Mouse (Mus musculus): ENCODE measurements around the gene Arhgap33. TPM values are rescaled to one million over a fixed set of nuclear protein-coding genes. Genes with fewer than 3 reads are reported as not detected.
A peak's percentile ranks its signal among the peaks of the same experiment; 100 is the strongest.
"Not testable (repeated sequence)": the region's sequence is repeated elsewhere in the genome, so short reads cannot be mapped to it uniquely, and the experiment has no call there.

Gene Arhgap33
- polyA plus RNA-seq, 1 experiment from 2014 or later: 11.5 TPM

- DNase-seq (ENCODE audit: low spot score) (peak; percentile 51), ATAC-seq (replicated peaks; ENCODE audit: insufficient number of reproducible peaks, low FRiP score, low TSS enrichment, low read depth) (0 out of 2 replicates have a peak, but pooled peaks have one; percentile 15)
- peak overlapping the region; percentile 34 for H3K4me2 ChIP-seq (ENCODE audit: low read depth, low read length)
- no peaks in the 10 kb centered on the region for H3K9me3 ChIP-seq (replicated peaks; ENCODE audit: control insufficient read depth, low read length)
- WGBS: 7% methylated on average over 32 of the region's 32 CpGs
- H3K27me3 ChIP-seq (ENCODE audit: control insufficient read depth, insufficient read depth, low read length): no peaks in the 10 kb centered on the region
- no peaks in the 10 kb centered on the region for H3K4me1 ChIP-seq (ENCODE audit: control insufficient read depth, insufficient read depth, low read length)
- H3K27ac ChIP-seq (replicated peaks; ENCODE audit: low read depth, low read length): no peak overlapping the region
- H3K4me3 ChIP-seq (ENCODE audit: low read depth, low read length): peak overlapping the region; percentile 18
- no peak overlapping the region for H3K9ac ChIP-seq (replicated peaks; ENCODE audit: low read length)
- H3K36me3 ChIP-seq (replicated peaks; ENCODE audit: control insufficient read depth, insufficient read depth, low read depth, low read length): no peaks in the 10 kb centered on the region
These were observed 57.2 kb downstream of the Arhgap33 start for GRCm38 (mm10) chr7:30477415-30478381.

DNA sequence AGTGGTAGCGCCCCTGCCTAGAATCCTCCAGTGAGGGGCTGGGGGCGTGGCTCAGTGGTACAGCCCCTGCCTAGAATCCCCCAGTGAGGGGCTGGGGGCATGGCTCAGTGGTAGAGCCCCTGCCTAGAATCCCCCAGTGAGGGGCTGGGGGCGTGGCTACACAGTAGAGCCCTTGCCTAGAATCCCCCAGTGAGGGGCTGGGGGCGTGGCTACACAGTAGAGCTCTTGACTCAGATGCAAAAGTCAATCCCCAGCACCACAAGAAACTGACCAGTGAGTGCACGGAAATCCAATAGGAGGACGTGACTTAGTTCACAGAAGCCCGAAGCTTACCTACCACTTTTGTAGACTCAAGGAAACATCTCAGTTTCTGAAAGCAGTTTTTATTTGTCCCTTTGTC lies 58.7 kb downstream of the Arhgap33 start:
- not testable (repeated sequence) for H3K27me3 ChIP-seq (ENCODE audit: control insufficient read depth, insufficient read depth, low read length); H3K4me1 ChIP-seq (ENCODE audit: control insufficient read depth, insufficient read depth, low read length); H3K9ac ChIP-seq (replicated peaks; ENCODE audit: low read length); H3K27ac ChIP-seq (replicated peaks; ENCODE audit: low read depth, low read length); H3K9me3 ChIP-seq (replicated peaks; ENCODE audit: control insufficient read depth, low read length); ATAC-seq (replicated peaks; ENCODE audit: insufficient number of reproducible peaks, low FRiP score, low TSS enrichment, low read depth); H3K4me2 ChIP-seq (ENCODE audit: low read depth, low read length); H3K36me3 ChIP-seq (replicated peaks; ENCODE audit: control insufficient read depth, insufficient read depth, low read depth, low read length); DNase-seq (ENCODE audit: low spot score); H3K4me3 ChIP-seq (ENCODE audit: low read depth, low read length)
- WGBS: 89% methylated on average over 7 of the region's 7 CpGs

DNA sequence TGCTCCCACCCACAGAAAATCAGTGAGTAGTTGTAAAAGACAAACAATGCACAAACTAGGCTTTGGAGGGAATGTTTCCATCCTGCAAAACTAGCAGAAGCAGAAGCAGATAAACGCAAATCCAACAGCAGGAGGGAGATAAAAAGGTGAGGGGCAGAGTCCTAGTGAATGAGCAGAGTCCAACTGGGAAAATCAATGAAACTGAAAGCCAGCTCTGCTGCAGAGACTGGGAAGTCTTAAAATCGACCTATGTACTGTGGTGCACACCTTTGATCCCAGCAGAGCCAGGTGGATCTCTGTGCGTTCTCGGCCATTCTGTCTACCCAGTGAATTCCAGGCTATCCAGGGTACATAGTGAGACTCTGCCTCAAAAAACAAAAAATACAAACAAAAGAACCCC lies 59.9 kb downstream of the Arhgap33 start:
- WGBS: 77% methylated on average over 4 of the region's 4 CpGs
- ATAC-seq (replicated peaks; ENCODE audit: insufficient number of reproducible peaks, low FRiP score, low TSS enrichment, low read depth): no peak
- H3K27ac ChIP-seq (replicated peaks; ENCODE audit: low read depth, low read length): no peak overlapping the region
- H3K4me1 ChIP-seq (ENCODE audit: control insufficient read depth, insufficient read depth, low read length): no peaks in the 10 kb centered on the region
- H3K36me3 ChIP-seq (replicated peaks; ENCODE audit: control insufficient read depth, insufficient read depth, low read depth, low read length): no peaks in the 10 kb centered on the region
- no peak overlapping the region for H3K4me3 ChIP-seq (ENCODE audit: low read depth, low read length)
- no peaks in the 10 kb centered on the region for H3K9me3 ChIP-seq (replicated peaks; ENCODE audit: control insufficient read depth, low read length)
- H3K9ac ChIP-seq (replicated peaks; ENCODE audit: low read length): no peak overlapping the region
- H3K27me3 ChIP-seq (ENCODE audit: control insufficient read depth, insufficient read depth, low read length): no peaks in the 10 kb centered on the region
- DNase-seq (ENCODE audit: low spot score): no peak
- no peak overlapping the region for H3K4me2 ChIP-seq (ENCODE audit: low read depth, low read length)

- Histone ChIP-seq H3K9ac (replicated peaks; ENCODE audit: low read length) (no peak overlapping the region), H3K27ac (replicated peaks; ENCODE audit: low read depth, low read length) (no peak overlapping the region), H3K4me3 (ENCODE audit: low read depth, low read length) (no peak overlapping the region), H3K27me3 (ENCODE audit: control insufficient read depth, insufficient read depth, low read length) (peaks cover 5% of the 10 kb centered on the region), H3K4me1 (ENCODE audit: control insufficient read depth, insufficient read depth, low read length) (peaks cover under 1% of the 10 kb centered on the region; the same call in 1 of the 2 replicates), H3K4me2 (ENCODE audit: low read depth, low read length) (no peak overlapping the region), H3K9me3 (replicated peaks; ENCODE audit: control insufficient read depth, low read length) (no peaks in the 10 kb centered on the region), H3K36me3 (replicated peaks; ENCODE audit: control insufficient read depth, insufficient read depth, low read depth, low read length) (no peaks in the 10 kb centered on the region)
- WGBS: 45% methylated on average over 5 of the region's 5 CpGs
- no peak for ATAC-seq (replicated peaks; ENCODE audit: insufficient number of reproducible peaks, low FRiP score, low TSS enrichment, low read depth)
- DNase-seq (ENCODE audit: low spot score): peak; percentile 56
These were observed 62.4 kb downstream of the Arhgap33 start for GRCm38 (mm10) chr7:30472411-30472810.

Small RNA genes within 50 kb of the gene (microRNA-seq; reads per million reads assigned to microRNA genes)
- gene Gm38670 (ENCODE audit: borderline number of aligned reads): 1.9 reads per million

Other genes starting within 250 kb of the Arhgap33 start
- 52.5 and 70.5 TPM in 2 replicates for gene Clip3, start 243.3 kb downstream of the Arhgap33 start, polyA plus RNA-seq (2014; fragmentation: Nextera tagmentation; extraction: Ambion mirVana)
- 80.7 and 92.0 TPM in 2 replicates for gene Alkbh6, start 226.3 kb downstream of the Arhgap33 start, polyA plus RNA-seq (2014; fragmentation: Nextera tagmentation; extraction: Ambion mirVana)
- gene Syne4, start 220.3 kb downstream of the Arhgap33 start, polyA plus RNA-seq (2014; fragmentation: Nextera tagmentation; extraction: Ambion mirVana): 34.5 and 44.5 TPM in 2 replicates
- 1.4 TPM in 1 of 2 replicates, not detected in the other for gene E130208F15Rik, start 213.3 kb downstream of the Arhgap33 start, polyA plus RNA-seq (2014; fragmentation: Nextera tagmentation; extraction: Ambion mirVana)
- gene Sdhaf1, start 211.2 kb downstream of the Arhgap33 start, polyA plus RNA-seq (2014; fragmentation: Nextera tagmentation; extraction: Ambion mirVana): 24.4 and 25.0 TPM in 2 replicates
- gene Lrfn3, start 172.3 kb downstream of the Arhgap33 start, polyA plus RNA-seq (2014; fragmentation: Nextera tagmentation; extraction: Ambion mirVana): 4.5 and 5.1 TPM in 2 replicates
- gene Tyrobp, start 121.3 kb downstream of the Arhgap33 start, polyA plus RNA-seq (2014; fragmentation: Nextera tagmentation; extraction: Ambion mirVana): 16.9 and 17.9 TPM in 2 replicates
- gene Hcst, start 115.2 kb downstream of the Arhgap33 start, polyA plus RNA-seq (2014; fragmentation: Nextera tagmentation; extraction: Ambion mirVana): 0.72 TPM in 1 of 2 replicates, not detected in the other
- 1.6 TPM in 2 replicates for gene Nfkbid, start 113.3 kb downstream of the Arhgap33 start, polyA plus RNA-seq (2014; fragmentation: Nextera tagmentation; extraction: Ambion mirVana)
- 40.2 and 45.4 TPM in 2 replicates for gene Aplp1, start 89.5 kb downstream of the Arhgap33 start, polyA plus RNA-seq (2014; fragmentation: Nextera tagmentation; extraction: Ambion mirVana)
- 0.45 and 0.84 TPM in 2 replicates for gene Kirrel2, start 77.4 kb downstream of the Arhgap33 start, polyA plus RNA-seq (2014; fragmentation: Nextera tagmentation; extraction: Ambion mirVana)
- gene Nphs1, start 76.7 kb downstream of the Arhgap33 start, polyA plus RNA-seq (2014; fragmentation: Nextera tagmentation; extraction: Ambion mirVana): 0.36 TPM in 1 of 2 replicates, not detected in the other
- gene Prodh2, start 41.4 kb downstream of the Arhgap33 start, polyA plus RNA-seq (2014; fragmentation: Nextera tagmentation; extraction: Ambion mirVana): not detected in 2 replicates
- gene Hspb6, start 17.1 kb upstream of the Arhgap33 start, polyA plus RNA-seq (2014; fragmentation: Nextera tagmentation; extraction: Ambion mirVana): 4.4 and 6.2 TPM in 2 replicates
- 13.0 and 13.7 TPM in 2 replicates for gene Proser3, start 17.2 kb upstream of the Arhgap33 start, polyA plus RNA-seq (2014; fragmentation: Nextera tagmentation; extraction: Ambion mirVana)
- gene Lin37, start 24.8 kb upstream of the Arhgap33 start, polyA plus RNA-seq (2014; fragmentation: Nextera tagmentation; extraction: Ambion mirVana): 40.2 and 44.8 TPM in 2 replicates
- gene U2af1l4, start 28.2 kb upstream of the Arhgap33 start, polyA plus RNA-seq (2014; fragmentation: Nextera tagmentation; extraction: Ambion mirVana): 99.9 and 102 TPM in 2 replicates
- 5.9 and 7.0 TPM in 2 replicates for gene Gm49396, start 28.3 kb upstream of the Arhgap33 start, polyA plus RNA-seq (2014; fragmentation: Nextera tagmentation; extraction: Ambion mirVana)
- gene Psenen, start 28.6 kb upstream of the Arhgap33 start, polyA plus RNA-seq (2014; fragmentation: Nextera tagmentation; extraction: Ambion mirVana): 108 and 110 TPM in 2 replicates
- gene Igflr1, start 30.4 kb upstream of the Arhgap33 start, polyA plus RNA-seq (2014; fragmentation: Nextera tagmentation; extraction: Ambion mirVana): 1.5 and 2.9 TPM in 2 replicates
- gene Kmt2b, start 53.7 kb upstream of the Arhgap33 start, polyA plus RNA-seq (2014; fragmentation: Nextera tagmentation; extraction: Ambion mirVana): 7.2 and 8.4 TPM in 2 replicates
- 0.21 and 0.43 TPM in 2 replicates for gene Zbtb32, start 63.8 kb upstream of the Arhgap33 start, polyA plus RNA-seq (2014; fragmentation: Nextera tagmentation; extraction: Ambion mirVana)
- 0.14 and 0.35 TPM in 2 replicates for gene Upk1a, start 77.8 kb upstream of the Arhgap33 start, polyA plus RNA-seq (2014; fragmentation: Nextera tagmentation; extraction: Ambion mirVana)
- 700 and 782 TPM in 2 replicates for gene Cox6b1, start 91.1 kb upstream of the Arhgap33 start, polyA plus RNA-seq (2014; fragmentation: Nextera tagmentation; extraction: Ambion mirVana)
- gene Etv2, start 100.8 kb upstream of the Arhgap33 start, polyA plus RNA-seq (2014; fragmentation: Nextera tagmentation; extraction: Ambion mirVana): 0.20 TPM in 1 of 2 replicates, not detected in the other
- gene Rbm42, start 115.3 kb upstream of the Arhgap33 start, polyA plus RNA-seq (2014; fragmentation: Nextera tagmentation; extraction: Ambion mirVana): 108 and 118 TPM in 2 replicates
- 50.1 and 53.1 TPM in 2 replicates for gene Haus5, start 129.9 kb upstream of the Arhgap33 start, polyA plus RNA-seq (2014; fragmentation: Nextera tagmentation; extraction: Ambion mirVana)
- gene Pmis2, start 136.5 kb upstream of the Arhgap33 start, polyA plus RNA-seq (2014; fragmentation: Nextera tagmentation; extraction: Ambion mirVana): not detected in 2 replicates
- not detected in 2 replicates for gene 2200002J24Rik, start 163.9 kb upstream of the Arhgap33 start, polyA plus RNA-seq (2014; fragmentation: Nextera tagmentation; extraction: Ambion mirVana)
- 0.26 TPM in 1 of 2 replicates, not detected in the other for gene Atp4a, start 177.1 kb upstream of the Arhgap33 start, polyA plus RNA-seq (2014; fragmentation: Nextera tagmentation; extraction: Ambion mirVana)
- 129 and 145 TPM in 2 replicates for gene Tmem147, start 194.5 kb upstream of the Arhgap33 start, polyA plus RNA-seq (2014; fragmentation: Nextera tagmentation; extraction: Ambion mirVana)
- gene Gapdhs, start 208.6 kb upstream of the Arhgap33 start, polyA plus RNA-seq (2014; fragmentation: Nextera tagmentation; extraction: Ambion mirVana): 0.24 TPM in 1 of 2 replicates, not detected in the other
- 1.0 and 2.0 TPM in 2 replicates for gene Sbsn, start 216.4 kb upstream of the Arhgap33 start, polyA plus RNA-seq (2014; fragmentation: Nextera tagmentation; extraction: Ambion mirVana)
- gene Dmkn, start 228.7 kb upstream of the Arhgap33 start, polyA plus RNA-seq (2014; fragmentation: Nextera tagmentation; extraction: Ambion mirVana): not detected in 2 replicates

Measured in embryonic facial prominence, embryonic 11.5 days (tissue).